Mouse (Mus musculus) brain, embryonic 14.5 days (tissue): ENCODE data around the gene Slc6a11. TPM values are rescaled to one million over a fixed set of nuclear protein-coding genes. Genes with fewer than 3 reads are reported as not detected.

ENCODE experiments used
- DNase-seq: peaks from one replicate; pipeline ENCODE4 v3.0.0-alpha.2; 2011; ENCODE audit warnings: low read depth
- CTCF ChIP-seq: fragments of 200-500 bp; IDR thresholded peaks from 2 replicates; pipeline ENCODE4 v1.5.1; 2012; ENCODE audit warnings: inconsistent platforms, mild to moderate bottlenecking, moderate library complexity, borderline replicate concordance; ENCODE audit not compliant: insufficient read depth, insufficient read length; ENCODE audit errors: extremely low read depth
- POLR2A ChIP-seq: fragments of 200-500 bp; IDR thresholded peaks from 2 replicates; pipeline ENCODE4 v1.6.1; 2012; ENCODE audit warnings: mild to moderate bottlenecking, inconsistent platforms, borderline replicate concordance; ENCODE audit not compliant: poor library complexity, insufficient read depth, insufficient read length, severe bottlenecking; ENCODE audit errors: extremely low read depth
- polyA plus RNA-seq: library from polyadenylated mRNA; depleted of rRNA; stranded (reverse); fragments of >200 nt; gene quantifications from 2 replicates; pipeline ENCODE4 v1.2.3, GENCODE M21; 2012

Gene Slc6a11
- polyA plus RNA-seq, 1 experiment: 46.2 TPM

DNA sequence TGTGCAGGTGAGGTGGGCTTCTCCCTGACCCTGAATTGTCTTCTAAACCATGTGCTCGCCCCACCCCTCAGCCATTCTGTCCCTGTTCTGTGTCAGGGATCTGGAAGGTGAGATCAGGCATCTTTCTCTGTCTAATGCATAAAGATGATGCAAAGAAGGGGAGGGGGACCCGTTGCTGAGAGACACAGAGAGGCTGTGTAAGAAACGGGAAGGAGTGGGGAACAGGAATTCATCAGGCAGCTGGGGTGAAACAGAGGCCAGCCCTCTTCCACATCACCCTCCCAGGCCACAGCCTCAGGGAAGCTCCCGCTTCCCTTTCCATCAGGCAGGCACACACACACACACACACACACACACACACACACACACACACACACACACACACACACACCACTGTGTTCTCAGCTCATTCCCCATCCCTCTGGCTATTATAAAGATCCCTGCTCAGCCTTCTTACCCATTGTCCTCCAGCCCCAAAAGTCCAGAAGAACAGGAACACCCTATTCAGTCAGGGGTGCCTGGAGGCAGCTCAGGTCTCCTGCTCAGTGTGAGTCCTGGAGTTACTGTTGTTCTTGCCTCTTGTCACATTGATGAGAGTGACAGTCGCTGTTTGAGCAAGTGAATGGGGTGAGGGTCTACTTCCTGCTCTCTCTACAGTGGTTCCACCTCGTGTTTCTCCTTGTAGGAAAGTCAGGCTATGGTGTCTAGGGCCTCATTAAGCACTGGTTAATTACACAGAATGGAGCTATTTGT lies 108.0 kb downstream of the Slc6a11 start:
- peak; percentile 82 for DNase-seq
- TF ChIP-seq CTCF (no peak), POLR2A (no peak)

DNA sequence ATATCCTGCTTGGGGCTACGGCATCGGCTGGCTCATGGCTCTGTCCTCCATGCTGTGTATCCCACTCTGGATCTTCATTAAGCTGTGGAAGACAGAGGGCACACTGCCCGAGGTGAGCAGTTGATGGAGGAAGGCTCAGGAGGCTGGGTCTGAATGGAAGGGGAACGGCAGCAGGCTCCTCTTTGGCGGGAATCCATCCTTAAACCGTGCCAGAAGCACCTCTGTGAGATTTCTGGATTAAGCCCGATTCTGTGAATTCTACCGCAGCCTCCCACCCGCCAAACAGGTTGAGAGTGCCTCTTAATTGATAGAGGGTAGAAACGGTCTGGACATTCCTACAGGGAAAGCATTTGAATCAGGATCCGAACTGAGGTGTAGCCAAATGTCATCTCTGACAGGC lies 114.6 kb downstream of the Slc6a11 start:
- TF ChIP-seq POLR2A (no peak), CTCF (no peak)
- peak; percentile 53 for DNase-seq

DNA sequence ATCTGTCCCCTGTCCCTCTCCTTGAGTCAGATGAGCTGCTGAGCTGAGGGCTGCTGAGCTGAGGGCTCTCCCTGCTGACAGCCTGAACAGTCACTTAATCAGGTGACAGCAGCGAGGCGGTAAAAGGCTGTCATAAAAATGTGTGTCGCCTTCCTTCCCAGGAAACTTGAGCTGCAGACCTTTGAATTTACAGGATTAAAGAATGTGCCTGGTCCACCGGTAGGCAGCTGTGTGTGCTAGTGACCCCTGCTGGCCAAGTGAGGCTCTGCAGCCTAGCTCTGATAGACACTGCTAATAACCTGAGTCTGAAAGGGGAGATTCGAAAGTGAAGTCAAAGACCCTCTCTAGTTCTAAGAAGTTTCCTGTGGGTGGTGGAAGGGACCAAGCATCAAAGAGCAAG lies 119.3 kb downstream of the Slc6a11 start:
- TF ChIP-seq POLR2A (no peak), CTCF (peak; percentile 99)

DNA sequence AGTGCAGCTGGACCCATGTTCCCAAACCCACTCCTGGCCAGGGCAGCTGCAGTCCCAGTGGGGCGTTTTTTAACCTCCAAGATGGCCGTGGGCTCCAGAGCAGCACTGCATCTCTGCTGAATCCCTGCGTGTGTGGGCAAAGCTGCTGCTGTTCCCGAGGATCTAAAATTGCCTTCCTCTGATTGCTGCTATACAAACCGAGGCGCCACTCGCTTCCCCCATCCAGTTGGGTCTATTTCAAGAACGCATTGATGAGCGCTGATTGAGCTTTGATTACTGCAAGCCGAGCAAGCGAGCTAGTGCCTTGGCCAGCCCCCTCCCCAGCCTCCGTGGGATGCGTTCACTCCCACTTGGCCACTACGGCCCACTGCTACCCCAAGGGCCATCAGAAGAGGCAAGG lies 123.9 kb downstream of the Slc6a11 start:
- peak; percentile 70 for DNase-seq

More for the DNA sequence above, 119.3 kb downstream of the Slc6a11 start:
- DNase-seq: peak; percentile 87

DNA sequence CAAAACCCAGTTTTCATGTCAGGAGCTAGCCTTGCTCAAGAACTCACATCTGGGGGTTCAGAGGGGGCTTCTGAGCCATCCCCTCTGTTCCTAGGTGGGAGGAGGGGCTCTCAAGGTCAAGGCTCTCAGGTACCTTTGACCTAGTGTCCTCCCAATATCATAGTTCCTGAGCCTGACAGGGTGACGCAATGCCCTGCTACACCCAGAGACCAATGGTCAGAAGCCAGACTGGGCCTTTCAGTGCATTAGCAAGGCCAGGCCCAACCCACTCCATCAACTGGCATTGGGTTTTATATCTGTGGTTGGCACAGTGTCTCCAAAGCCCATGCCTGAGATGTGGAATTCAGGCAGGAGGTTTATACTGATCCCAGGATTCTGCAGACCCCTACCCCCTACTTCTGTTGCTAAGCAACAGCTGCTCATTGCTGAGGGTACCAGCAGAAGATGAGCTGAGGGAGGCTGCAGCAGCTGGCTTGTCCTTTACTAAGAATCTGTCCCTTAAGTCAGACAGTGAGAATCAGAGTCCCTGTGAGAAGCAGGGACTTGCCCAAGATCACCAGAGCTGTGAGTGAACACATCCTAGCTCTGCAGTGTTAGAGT lies 126.8 kb downstream of the Slc6a11 start:
- TF ChIP-seq CTCF (no peak), POLR2A (no peak)
- peak; percentile 80 for DNase-seq

More for the DNA sequence above, 123.9 kb downstream of the Slc6a11 start:
- TF ChIP-seq POLR2A: no peak
- no peak for TF ChIP-seq CTCF

DNA sequence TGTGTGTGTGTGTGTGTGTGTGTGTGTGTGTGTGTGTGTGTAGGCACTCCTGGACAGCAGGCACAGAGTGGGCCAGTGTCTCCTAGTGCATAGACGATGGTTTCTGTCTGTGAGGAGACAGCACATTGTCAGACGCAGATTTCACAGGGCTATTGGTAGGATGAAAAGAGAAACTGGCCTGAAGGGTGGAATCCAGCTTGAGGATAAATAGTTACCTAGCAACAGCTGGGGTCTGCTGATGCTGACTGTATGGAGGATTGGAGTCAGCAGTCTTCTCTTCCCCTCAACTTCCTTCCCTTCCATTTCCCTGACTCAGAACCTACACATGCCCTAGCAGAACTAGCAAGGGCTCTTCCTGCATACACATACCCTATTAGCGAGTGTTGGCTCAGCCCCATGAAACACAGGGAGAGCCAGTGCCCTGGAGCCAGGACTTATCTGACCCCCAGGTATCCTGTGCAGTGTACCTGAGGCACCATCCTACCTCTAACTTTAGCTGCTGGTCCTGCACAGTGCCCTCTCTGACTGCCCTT lies 127.7 kb downstream of the Slc6a11 start:
- DNase-seq: peak; percentile 65

DNA sequence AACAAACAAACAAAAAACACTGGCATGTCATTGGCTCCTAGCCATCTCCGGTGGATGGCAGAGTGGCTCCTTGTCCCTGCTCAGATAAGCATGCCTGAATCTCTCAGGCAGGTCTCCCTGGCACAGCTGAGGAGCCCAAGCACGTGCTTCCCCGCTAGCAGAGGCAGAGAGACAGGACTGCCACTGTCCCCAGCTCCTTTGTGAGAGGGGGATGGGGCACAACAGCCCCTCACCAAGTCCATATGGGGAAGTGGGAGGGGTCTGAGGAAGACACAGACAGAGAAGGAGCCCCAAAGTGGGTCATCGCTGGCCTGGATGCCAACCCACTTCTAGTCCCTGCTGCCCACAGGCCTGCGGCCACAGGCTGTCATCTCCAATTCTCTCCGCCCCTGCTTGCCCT lies 130.6 kb downstream of the Slc6a11 start:
- TF ChIP-seq POLR2A (no peak), CTCF (no peak)
- DNase-seq: peak; percentile 80

More for the DNA sequence above, 127.7 kb downstream of the Slc6a11 start:
- TF ChIP-seq POLR2A: no peak

DNA sequence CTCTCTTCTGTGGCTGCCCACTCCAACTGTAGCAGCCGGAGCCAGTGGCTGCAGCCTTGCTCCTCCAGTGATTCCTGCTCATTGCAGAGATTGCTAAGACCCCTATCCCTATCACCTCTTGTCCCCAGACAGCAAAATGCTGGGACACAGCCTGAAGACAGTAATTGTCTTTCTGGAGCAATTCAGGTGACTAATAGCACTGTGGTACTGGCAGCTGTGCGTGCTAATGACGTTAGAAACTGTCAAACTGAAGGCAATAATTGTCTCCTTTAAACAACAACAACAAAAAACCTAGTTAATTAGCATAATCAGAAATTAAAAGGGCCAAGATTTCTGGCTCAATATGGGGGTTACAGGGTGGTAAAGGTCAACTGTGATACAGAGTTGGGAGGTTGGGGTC lies 133.0 kb downstream of the Slc6a11 start:
- TF ChIP-seq CTCF (no peak), POLR2A (no peak)
- peak; percentile 69 for DNase-seq

DNA sequence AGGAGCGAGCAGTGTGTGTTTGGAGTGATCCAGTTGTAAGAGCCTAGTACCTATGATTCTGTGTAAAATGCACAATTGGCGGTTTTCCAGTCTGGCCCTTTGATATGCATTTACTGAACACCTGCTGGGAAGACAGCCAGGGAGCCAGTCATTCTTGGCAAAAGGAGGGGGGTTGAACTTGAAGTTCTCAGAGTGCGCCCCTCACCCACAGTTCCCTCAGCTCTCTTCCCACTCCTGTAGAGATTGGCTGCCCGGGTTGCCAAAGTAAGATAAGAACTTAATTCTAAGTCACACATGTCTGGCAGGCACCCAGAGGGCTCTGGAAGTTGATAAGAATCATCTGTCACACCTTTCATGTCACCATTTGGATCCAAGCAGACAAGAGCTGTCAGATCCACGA lies 133.4 kb downstream of the Slc6a11 start:
- DNase-seq: peak; percentile 87

DNA sequence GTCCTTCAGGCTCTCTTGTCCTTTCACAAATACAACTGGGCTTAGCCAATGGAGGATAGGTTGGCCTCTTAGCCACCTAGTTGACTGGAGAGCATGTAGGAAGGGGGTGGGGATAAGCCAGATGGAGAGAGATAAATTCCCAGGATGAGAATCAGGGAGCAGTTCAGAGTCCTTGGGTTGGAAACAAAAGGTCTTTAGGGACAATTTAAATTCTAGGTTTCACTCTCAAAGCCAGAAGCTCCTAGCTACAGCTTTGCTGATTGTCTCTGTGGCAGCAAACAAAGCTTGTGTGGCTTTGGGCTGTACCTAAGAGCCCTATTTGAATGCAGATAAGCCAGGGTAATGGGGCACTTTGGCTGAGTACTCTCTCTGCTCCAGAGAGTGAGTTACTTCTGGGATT lies 135.2 kb downstream of the Slc6a11 start:
- DNase-seq: no peak
- no peak for TF ChIP-seq POLR2A
- TF ChIP-seq CTCF: no peak

More for the DNA sequence above, 133.4 kb downstream of the Slc6a11 start:
- no peak for TF ChIP-seq CTCF
- TF ChIP-seq POLR2A: no peak

DNA sequence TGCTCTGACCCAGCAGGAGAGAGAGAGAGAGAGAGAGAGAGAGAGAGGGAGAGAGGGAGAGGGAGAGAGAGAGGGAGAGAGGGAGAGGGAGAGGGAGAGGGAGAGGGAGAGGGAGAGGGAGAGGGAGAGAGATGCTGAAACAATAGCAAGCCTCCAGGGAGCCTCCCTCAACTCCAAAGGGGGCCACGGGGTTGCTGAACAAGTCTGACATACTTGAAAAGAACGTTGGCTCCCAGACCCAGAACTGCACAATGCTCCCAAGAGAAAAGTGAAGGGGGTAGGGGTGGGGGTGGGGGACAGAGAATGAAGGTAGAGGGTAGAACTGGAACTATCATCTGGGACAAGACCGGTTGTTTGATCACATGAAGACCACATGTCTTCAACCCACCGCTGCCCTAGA lies 136.9 kb downstream of the Slc6a11 start:
- TF ChIP-seq POLR2A (no peak), CTCF (no peak)
- DNase-seq: no peak

DNA sequence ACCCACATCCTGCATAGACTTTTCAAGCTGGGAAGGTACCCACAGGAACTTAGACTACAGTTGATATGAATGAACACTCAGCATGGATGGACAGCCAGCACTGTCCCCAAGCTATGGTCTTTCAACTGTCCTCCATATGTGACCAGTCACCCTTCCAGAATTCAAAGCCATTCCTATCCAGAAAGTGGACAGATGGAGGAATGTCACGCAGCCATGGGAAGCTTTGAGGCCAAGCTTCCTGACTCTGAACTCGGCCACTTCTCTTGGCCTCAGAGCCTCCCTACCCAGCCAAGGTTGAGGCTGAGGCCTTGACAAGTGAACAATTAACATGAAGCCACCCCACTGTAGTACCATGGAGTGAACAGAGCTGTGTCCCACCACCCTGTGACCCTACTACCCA lies 138.5 kb downstream of the Slc6a11 start:
- no peak for TF ChIP-seq CTCF
- TF ChIP-seq POLR2A: no peak
- DNase-seq: no peak

DNA sequence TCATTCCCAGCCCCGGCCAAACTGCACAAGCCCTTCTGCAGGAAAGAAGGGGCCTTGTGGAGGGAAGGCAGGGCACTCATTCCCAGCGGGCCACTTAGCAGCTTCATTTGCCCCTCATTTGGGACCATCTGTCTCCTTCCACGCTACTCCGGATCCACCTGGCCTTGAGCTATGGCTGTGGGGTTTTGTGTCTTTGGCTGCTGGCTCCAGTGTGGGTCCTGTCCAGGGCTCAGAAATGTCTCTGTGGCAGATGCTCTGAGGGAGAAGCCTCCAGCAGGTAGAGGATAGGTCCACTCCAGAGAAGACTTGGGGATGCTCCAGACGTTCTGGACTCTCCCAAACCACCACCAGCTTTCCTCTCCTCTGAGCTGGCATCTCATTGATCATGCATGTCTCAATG lies 139.8 kb downstream of the Slc6a11 start:
- no peak for DNase-seq
- TF ChIP-seq POLR2A (no peak), CTCF (no peak)
